Mouse (Mus musculus) lung, postnatal 4 days (tissue): ENCODE data around the gene Pde4a.
"Not testable (repeated sequence)": the region's sequence is repeated elsewhere in the genome, so short reads cannot be mapped to it uniquely, and the experiment has no call there.

Experiments
- DNase-seq, 2 experiments: peaks; one replicate each; pipeline ENCODE4 v3.0.0; 2021

Gene Pde4a

DNA sequence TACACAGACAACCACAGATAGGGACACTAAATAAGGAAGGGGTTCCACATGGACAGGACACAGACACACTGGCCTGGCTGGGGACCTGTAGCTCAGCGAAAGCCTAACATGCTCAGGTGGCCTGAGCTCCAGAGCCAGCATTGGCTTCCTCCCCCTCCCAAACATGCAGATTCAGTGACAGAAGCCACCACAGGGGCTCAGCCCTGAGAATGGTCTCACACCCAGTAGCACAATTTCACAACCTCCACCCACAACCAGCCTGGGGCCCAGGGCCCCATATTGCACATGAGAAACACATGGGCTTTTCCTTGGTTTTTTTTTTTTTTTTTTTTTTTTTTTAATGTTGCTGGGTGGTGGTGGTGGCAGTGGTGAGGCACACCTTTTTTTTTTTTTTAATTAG lies 80.8 kb downstream of the Pde4a start:
- DNase-seq = peak in 1 of 2 experiments; percentile 30

DNA sequence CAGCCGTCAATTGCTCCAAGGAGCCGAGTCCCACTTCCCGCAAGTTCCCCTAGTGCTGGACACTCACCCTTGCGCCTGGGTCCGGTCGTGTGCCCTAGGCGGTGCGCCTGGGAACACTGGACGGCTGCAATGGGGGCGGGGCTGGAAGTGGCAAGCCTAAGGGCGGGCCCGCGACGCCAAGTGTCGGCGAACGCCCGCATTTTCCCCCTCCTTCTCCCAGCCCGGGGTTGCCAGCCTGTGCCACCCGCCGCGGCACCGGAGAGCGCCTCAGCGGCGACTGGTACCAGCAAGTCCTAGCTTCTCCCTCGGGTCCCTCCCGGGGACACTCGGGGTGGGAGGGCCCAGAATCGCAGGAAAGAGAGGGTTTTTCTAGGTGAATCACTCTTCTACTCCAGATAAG lies 82.8 kb downstream of the Pde4a start, which contains the start of gene S1pr5:
Gene S1pr5 (minus strand): TSS at position 118 of the 400 bp plus-strand sequence.
- DNase-seq = peak; percentile 66 to 70

- no peak for DNase-seq
Observed at GRCm38 (mm10) chr9:21249629-21250508, 84.4 kb downstream of the Pde4a start.

DNA sequence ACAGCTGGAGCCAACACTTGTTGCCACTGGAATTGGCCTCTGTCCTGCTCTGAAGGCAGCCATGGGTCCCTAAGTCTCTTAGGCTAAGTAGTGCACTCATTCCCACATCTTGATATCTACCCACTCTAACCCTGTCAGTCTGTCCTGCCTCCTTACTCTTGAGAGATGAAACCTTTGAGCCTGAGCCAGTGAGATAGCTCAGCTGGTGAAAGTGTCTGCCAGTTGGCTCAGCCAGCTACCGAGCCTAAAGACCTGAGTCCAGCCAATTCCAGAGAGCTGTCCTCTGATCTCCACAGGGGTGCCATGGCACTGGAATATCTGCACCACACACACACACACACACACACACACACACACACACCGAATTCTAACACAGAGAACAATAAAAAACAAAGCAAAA lies 85.0 kb downstream of the Pde4a start:
- no peak for DNase-seq

DNA sequence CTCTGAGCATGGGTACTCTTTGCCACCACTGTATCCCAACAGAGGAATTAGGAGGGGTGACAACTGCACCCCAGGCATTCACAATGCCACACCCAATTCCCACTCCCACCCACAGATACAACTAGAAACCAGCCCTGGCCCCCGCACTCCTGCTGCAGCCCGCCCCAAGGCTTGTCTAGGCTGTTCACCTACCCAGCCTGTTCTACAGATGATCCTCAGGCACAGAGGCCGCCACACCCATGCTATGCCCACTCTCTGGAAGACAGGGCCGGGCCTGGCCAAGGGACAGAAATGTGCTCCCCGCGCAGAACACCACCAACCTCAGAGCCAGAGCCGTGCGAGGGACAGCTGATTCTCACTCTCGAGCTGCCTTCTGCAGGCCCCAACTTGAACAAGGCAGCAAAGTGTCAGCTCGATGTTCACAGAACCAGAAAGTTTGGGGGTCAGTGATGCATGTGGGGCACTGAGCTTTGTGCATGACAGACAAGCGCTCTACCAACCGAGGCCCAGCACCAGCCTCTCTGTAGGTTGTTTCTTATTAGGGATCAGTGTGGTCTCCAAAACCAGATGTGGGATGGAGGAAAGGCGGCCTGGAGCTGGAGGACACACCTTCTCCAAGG lies 85.7 kb downstream of the Pde4a start:
- no peak for DNase-seq

GRCm38 (mm10) chr9:21254690-21255089 lies 89.2 kb downstream of the Pde4a start:
- DNase-seq = no peak

- not testable (repeated sequence) for DNase-seq
Observed at GRCm38 (mm10) chr9:21256349-21256748, 90.8 kb downstream of the Pde4a start.

- no peak for DNase-seq
Observed at GRCm38 (mm10) chr9:21260491-21261040, 95.1 kb downstream of the Pde4a start.

GRCm38 (mm10) chr9:21261831-21262230 lies 96.3 kb downstream of the Pde4a start:
- no peak for DNase-seq
